Mouse (Mus musculus): ENCODE results near the gene Smg8. TPM values are rescaled to one million over a fixed set of nuclear protein-coding genes. Genes with fewer than 3 reads are reported as not detected.

Smg8 gene
- 1.3 and 1.7 TPM in 2 replicates for polyA plus RNA-seq (2012; rRNA removed)

GRCm38 (mm10) chr11:87086290-87086984, at the start of gene Smg8:
Gene Smg8, minus strand, starts transcription at chr11:87086774.

GRCm38 (mm10) chr11:87126824-87127816, 40.5 kb upstream of the Smg8 start, which contains the start of gene Trim37:
Gene Trim37, plus strand, starts transcription at chr11:87127077.

GRCm38 (mm10) chr11:87108755-87109518, 22.4 kb upstream of the Smg8 start, which contains the start of gene Ska2:
Gene Ska2, plus strand, starts transcription at chr11:87109234.

GRCm38 (mm10) chr11:87108409-87108754, 21.8 kb upstream of the Smg8 start, which contains the start of gene Prr11:
Gene Prr11, minus strand, starts transcription at chr11:87108708.

GRCm38 (mm10) chr11:87073866-87074440, 12.6 kb downstream of the Smg8 start, which contains the start of gene Gdpd1:
Gene Gdpd1, minus strand, starts transcription at chr11:87074062.

Other genes starting within 250 kb of the Smg8 start
- 3.4 and 3.7 TPM in 2 replicates for gene Ypel2, start 93.1 kb downstream of the Smg8 start, polyA plus RNA-seq (2012; rRNA removed)
- gene Gdpd1, start 12.7 kb downstream of the Smg8 start, polyA plus RNA-seq (2012; rRNA removed): 4.8 TPM in 2 replicates
- 0.11 and 0.14 TPM in 2 replicates for gene Prr11, start 21.9 kb upstream of the Smg8 start, polyA plus RNA-seq (2012; rRNA removed)
- gene Ska2, start 22.5 kb upstream of the Smg8 start, polyA plus RNA-seq (2012; rRNA removed): 0.70 and 0.73 TPM in 2 replicates
- 0.69 and 0.74 TPM in 2 replicates for gene Trim37, start 40.3 kb upstream of the Smg8 start, polyA plus RNA-seq (2012; rRNA removed)